Mouse (Mus musculus): ENCODE measurements around the gene Dbil5. TPM values are rescaled to one million over a fixed set of nuclear protein-coding genes. Genes with fewer than 3 reads are reported as not detected.

Dbil5 gene
- polyA plus RNA-seq, 1 experiment, result not detected

DNA sequence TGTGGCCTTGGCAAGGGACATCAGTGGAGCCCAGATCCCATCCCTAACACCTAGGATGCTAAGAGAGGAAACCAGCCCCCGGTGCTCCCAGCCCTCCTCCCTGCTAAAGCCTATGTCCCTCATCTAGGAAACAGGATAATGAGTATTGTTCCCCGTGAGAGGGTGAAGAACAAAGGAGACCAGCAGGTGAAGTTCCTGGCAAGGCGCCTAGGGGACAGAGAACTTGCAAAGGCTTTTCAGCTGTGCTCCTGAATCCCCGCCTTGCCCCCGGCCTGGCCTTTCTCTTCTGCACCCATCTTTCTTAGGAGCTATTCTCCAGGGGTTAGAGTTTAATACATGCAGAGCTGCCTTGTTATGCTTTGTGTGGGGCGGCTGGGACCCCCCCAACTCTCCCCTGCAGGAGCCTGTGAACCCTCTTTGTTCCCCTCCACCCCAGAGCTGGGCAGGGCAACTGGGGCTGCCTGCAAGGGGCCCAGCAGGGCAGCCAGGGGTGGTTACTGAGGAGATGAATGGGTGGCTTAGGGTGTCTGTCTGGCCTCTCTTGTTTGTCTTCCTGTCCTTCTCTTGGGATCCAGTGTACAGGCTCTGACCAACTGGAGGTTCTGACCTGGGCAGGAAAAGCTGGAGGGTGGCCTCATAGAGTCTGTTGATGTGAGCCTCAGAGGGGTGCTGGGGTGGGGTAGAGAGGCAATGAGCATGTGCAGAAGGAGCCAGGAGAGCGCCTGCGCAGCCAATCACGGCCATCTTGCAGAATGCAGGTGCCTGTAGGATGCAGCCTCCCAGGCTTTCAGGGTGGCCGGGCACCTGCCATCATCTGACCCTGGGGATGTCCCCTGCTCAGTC is 43.0 kb downstream of the Dbil5 start:
- H3K9me3 ChIP-seq (ENCODE audit: control insufficient read depth, low read length), result no peaks in the 10 kb centered on the region
- H3K27me3 ChIP-seq (ENCODE audit: control insufficient read depth), result no peaks in the 10 kb centered on the region
- no peak overlapping the region for H3K4me3 ChIP-seq (replicated peaks)
- no peaks in the 10 kb centered on the region for H3K4me1 ChIP-seq (ENCODE audit: control insufficient read depth)
- no peak for TF ChIP-seq GATA1 (IDR thresholded peaks at IDR 0.05; ENCODE audit: low read length)
- no peak for TF ChIP-seq TAL1 (IDR thresholded peaks at IDR 0.05; ENCODE audit: low read length)
- no peaks in the 10 kb centered on the region for H3K36me3 ChIP-seq (ENCODE audit: control insufficient read depth)

DNA sequence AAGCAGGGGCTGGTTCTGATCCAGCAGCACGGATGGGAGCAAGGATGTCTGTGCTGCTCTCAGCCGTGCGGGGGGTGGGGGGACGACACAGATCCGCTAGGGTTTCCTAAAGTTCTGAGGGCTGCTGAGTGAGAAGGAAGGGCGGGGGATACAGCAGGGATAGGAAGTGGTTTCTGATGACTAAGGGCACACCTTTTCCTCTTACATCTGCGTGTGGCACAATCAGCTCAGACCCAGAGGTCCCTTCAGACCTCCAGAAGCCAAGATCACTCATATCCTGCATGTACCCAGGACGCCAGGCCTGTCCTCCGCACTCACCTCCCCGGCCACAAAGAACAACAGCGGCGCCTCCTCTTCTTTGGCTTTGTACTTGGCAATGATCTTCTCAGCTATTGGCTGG is 43.8 kb downstream of the Dbil5 start:
- H3K9me3 ChIP-seq (ENCODE audit: control insufficient read depth, low read length), result no peaks in the 10 kb centered on the region
- TF ChIP-seq TAL1 (IDR thresholded peaks at IDR 0.05; ENCODE audit: low read length), result no peak
- TF ChIP-seq GATA1 (IDR thresholded peaks at IDR 0.05; ENCODE audit: low read length), result no peak
- H3K36me3 ChIP-seq (ENCODE audit: control insufficient read depth), result no peaks in the 10 kb centered on the region
- H3K4me1 ChIP-seq (ENCODE audit: control insufficient read depth), result no peaks in the 10 kb centered on the region
- H3K27me3 ChIP-seq (ENCODE audit: control insufficient read depth), result no peaks in the 10 kb centered on the region
- no peak overlapping the region for H3K4me3 ChIP-seq (replicated peaks)

- Histone ChIP-seq H3K4me1 (ENCODE audit: control insufficient read depth) (no peaks in the 10 kb centered on the region), H3K9me3 (ENCODE audit: control insufficient read depth, low read length) (no peaks in the 10 kb centered on the region), H3K27me3 (ENCODE audit: control insufficient read depth) (no peaks in the 10 kb centered on the region), H3K36me3 (ENCODE audit: control insufficient read depth) (no peaks in the 10 kb centered on the region), H3K4me3 (replicated peaks) (no peak overlapping the region)
- TF ChIP-seq TAL1 (IDR thresholded peaks at IDR 0.05; ENCODE audit: low read length), result no peak
- no peak for TF ChIP-seq GATA1 (IDR thresholded peaks at IDR 0.05; ENCODE audit: low read length)
Observed at GRCm38 (mm10) chr11:76262611-76263351, 45.4 kb downstream of the Dbil5 start.

- no peak for TF ChIP-seq GATA1 (IDR thresholded peaks at IDR 0.05; ENCODE audit: low read length)
- no peak for TF ChIP-seq TAL1 (IDR thresholded peaks at IDR 0.05; ENCODE audit: low read length)
- Histone ChIP-seq H3K9me3 (ENCODE audit: control insufficient read depth, low read length) (no peaks in the 10 kb centered on the region), H3K36me3 (ENCODE audit: control insufficient read depth) (no peaks in the 10 kb centered on the region), H3K27me3 (ENCODE audit: control insufficient read depth) (no peaks in the 10 kb centered on the region), H3K4me1 (ENCODE audit: control insufficient read depth) (no peaks in the 10 kb centered on the region), H3K4me3 (replicated peaks) (no peak overlapping the region)
Observed at GRCm38 (mm10) chr11:76267550-76267949, 50.1 kb downstream of the Dbil5 start.

- Histone ChIP-seq H3K36me3 (ENCODE audit: control insufficient read depth) (no peaks in the 10 kb centered on the region), H3K9me3 (ENCODE audit: control insufficient read depth, low read length) (no peaks in the 10 kb centered on the region), H3K4me3 (replicated peaks) (no peak overlapping the region), H3K27me3 (ENCODE audit: control insufficient read depth) (no peaks in the 10 kb centered on the region), H3K4me1 (ENCODE audit: control insufficient read depth) (no peaks in the 10 kb centered on the region)
- TF ChIP-seq GATA1 (IDR thresholded peaks at IDR 0.05; ENCODE audit: low read length), result no peak
- no peak for TF ChIP-seq TAL1 (IDR thresholded peaks at IDR 0.05; ENCODE audit: low read length)
Observed at GRCm38 (mm10) chr11:76268001-76268459, 50.6 kb downstream of the Dbil5 start.

Other genes starting within 250 kb of the Dbil5 start
- not detected in 2 replicates for gene 1700016K19Rik, start 217.7 kb upstream of the Dbil5 start, polyA plus RNA-seq (2012)
- 0.02 and 0.06 TPM in 2 replicates for gene Rflnb, start 189.8 kb upstream of the Dbil5 start, polyA plus RNA-seq (2012)
- 1.0 and 1.8 TPM in 2 replicates for gene Vps53, start 38.0 kb upstream of the Dbil5 start, polyA plus RNA-seq (2012)
- gene Fam57a, start 37.9 kb upstream of the Dbil5 start, polyA plus RNA-seq (2012), result not detected in 2 replicates
- gene Gemin4, start 56 bp downstream of the Dbil5 start, polyA plus RNA-seq (2012), result 0.04 and 0.07 TPM in 2 replicates
- 0.77 and 0.79 TPM in 2 replicates for gene Mrm3, start 26.1 kb downstream of the Dbil5 start, polyA plus RNA-seq (2012)
- 0.15 and 0.16 TPM in 2 replicates for gene Glod4, start 26.1 kb downstream of the Dbil5 start, polyA plus RNA-seq (2012)
- gene Nxn, start 181.5 kb downstream of the Dbil5 start, polyA plus RNA-seq (2012), result 0.04 and 0.08 TPM in 2 replicates
- 0.77 and 1.0 TPM in 2 replicates for gene Timm22, start 189.3 kb downstream of the Dbil5 start, polyA plus RNA-seq (2012)